Mouse (Mus musculus) stomach, embryonic 16.5 days (tissue): ENCODE data around the gene Lin28a. TPM values are rescaled to one million over a fixed set of nuclear protein-coding genes. Genes with fewer than 3 reads are reported as not detected.
"Not testable (repeated sequence)": the region's sequence is repeated elsewhere in the genome, so short reads cannot be mapped to it uniquely, and the experiment has no call there.

Source experiments
- ATAC-seq: fragments of 200-750 bp; cut with Nextera tagmentation; 2 replicates; pipeline ENCODE4 v1.8.0; 2017; ENCODE audit warnings: moderate number of reproducible peaks, moderate TSS enrichment; ENCODE audit not compliant: insufficient read depth, low FRiP score
- H3K27ac ChIP-seq: fragments of 300-500 bp; sonication (generic); 2 replicates; pipeline ENCODE4 v1.5.1; 2014; ENCODE audit warnings: low read length
- H3K27me3 ChIP-seq: fragments of 300-500 bp; sonication (generic); 2 replicates; pipeline ENCODE4 v1.6.1; 2014; ENCODE audit warnings: low read length, control low read depth, mixed read lengths; ENCODE audit not compliant: control insufficient read depth, insufficient read depth
- H3K36me3 ChIP-seq: fragments of 300-500 bp; sonication (generic); 2 replicates; pipeline ENCODE4 v1.6.1; 2014; ENCODE audit warnings: low read length; ENCODE audit not compliant: control insufficient read depth, insufficient read depth
- H3K4me1 ChIP-seq: fragments of 300-500 bp; sonication (generic); 2 replicates; pipeline ENCODE4 v1.6.1; 2014; ENCODE audit warnings: low read length, control low read depth, mixed read lengths; ENCODE audit not compliant: control insufficient read depth, insufficient read depth
- H3K4me2 ChIP-seq: fragments of 300-500 bp; sonication (generic); 2 replicates; pipeline ENCODE4 v1.6.1; 2014; ENCODE audit warnings: low read depth, low read length, mixed read lengths
- H3K4me3 ChIP-seq: fragments of 300-500 bp; sonication (generic); replicated peaks from 2 replicates; pipeline ENCODE4 v1.5.1; 2014; ENCODE audit warnings: mild to moderate bottlenecking, low read length
- H3K9ac ChIP-seq: fragments of 300-500 bp; sonication (generic); 2 replicates; pipeline ENCODE4 v1.6.1; 2014; ENCODE audit warnings: low read length
- H3K9me3 ChIP-seq: fragments of 300-500 bp; sonication (generic); replicated peaks from 2 replicates; pipeline ENCODE4 v1.6.1; 2016; ENCODE audit warnings: low read length, control low read depth; ENCODE audit not compliant: control insufficient read depth
- WGBS: fragments of 180-500 bp; shearing (Covaris S2); extraction: QIAGEN DNeasy Blood & Tissue Kit; methylation state at CpG from one replicate; pipeline ENCODE4 v1.1.7; 2014; 5-methylcytosine and 5-hydroxymethylcytosine counted together
- polyA plus RNA-seq: library from polyadenylated mRNA; unstranded; fragments of >200 nt; fragmentation: Nextera tagmentation; extraction: Ambion mirVana; gene quantifications from 2 replicates; pipeline ENCODE4 v1.2.1, GENCODE M21; 2015

Lin28a gene
- polyA plus RNA-seq, 1 experiment from 2014 or later, result 0.13 TPM

DNA sequence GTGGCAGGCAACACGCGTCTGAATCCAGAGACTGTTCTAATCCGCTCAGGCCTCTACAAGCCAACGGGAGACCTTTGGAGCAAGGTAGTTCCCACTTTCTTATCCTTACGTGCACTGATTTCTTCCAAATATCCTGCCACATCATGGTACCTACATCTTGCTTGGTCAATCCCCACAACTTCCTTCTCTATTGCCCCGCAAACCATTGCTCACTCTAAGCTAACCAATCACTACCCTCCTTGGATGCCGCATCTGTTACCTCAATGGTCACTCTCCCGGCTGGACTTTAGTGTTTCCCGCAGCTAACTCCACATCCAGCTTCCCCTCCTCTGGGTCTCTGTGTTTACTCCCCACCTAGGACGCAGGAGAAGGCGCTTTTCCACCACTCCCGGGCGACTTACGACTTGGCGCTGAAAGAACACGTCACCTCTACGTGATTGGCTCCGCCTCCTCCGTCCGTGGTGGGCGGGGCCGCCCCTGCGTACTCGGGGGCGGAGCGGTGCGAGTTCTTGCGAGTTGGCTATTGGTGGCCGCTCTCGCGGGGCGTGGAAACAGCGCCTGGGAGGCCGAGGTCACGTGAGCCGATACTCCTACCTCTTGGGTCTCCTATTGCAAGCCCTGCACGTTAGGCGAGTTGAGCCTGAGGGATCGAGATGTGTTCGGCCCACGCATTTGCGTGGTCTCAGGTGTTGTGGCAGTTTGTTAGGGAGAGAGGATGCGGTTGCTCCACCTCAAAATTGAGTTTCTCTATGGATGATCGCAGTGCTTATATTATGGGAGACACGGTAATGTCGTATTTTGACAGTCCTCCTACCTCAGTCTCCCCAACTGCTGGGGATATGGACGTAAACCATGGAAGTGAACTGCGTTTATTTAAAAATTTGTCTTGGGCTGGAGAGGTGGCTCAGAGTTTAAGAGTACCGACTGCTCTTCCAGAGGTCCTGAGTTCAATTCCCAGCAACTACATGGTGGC is 17.9 kb downstream of the Lin28a start, which contains the start of gene Dhdds:
Gene Dhdds (minus strand): TSS at position 453 of the 973 bp plus-strand sequence.
- peak; percentile 99 for ATAC-seq
- Histone ChIP-seq H3K27me3 (no peaks in the 10 kb centered on the region), H3K9ac (peak within 1 kb of the TSS; percentile 85), H3K4me3 (peak within 1 kb of the TSS; percentile 89), H3K27ac (peak within 1 kb of the TSS; percentile 58), H3K4me1 (peaks cover 3% of the 10 kb centered on the region; the same call in 1 of the 2 replicates), H3K4me2 (peak within 1 kb of the TSS; percentile 92), H3K36me3 (peaks cover 8% of the 10 kb centered on the region; the same call in 1 of the 2 replicates), H3K9me3 (no peaks in the 10 kb centered on the region)
- WGBS, result under 1% methylated on average over 49 of the region's 49 CpGs

DNA sequence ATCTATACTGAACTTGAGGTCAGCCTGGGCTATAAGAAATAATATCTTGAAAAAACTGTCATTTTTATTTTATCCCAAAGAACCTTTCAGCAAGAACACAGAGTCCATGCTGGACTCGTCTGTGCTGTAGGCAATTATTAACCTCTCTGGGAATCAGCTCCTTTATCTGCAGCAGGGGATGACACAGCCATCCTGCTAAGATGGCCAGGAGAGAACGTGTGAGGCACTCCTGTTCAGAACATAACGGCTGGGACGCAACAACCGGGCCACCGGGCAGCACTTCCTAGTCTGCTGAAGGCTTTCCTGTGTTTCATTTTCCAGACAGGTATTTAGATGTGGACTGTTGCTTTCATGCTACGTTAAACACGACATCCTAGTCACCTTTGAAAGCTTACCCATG is 23.9 kb downstream of the Lin28a start:
- WGBS, result 83% methylated on average over 8 of the region's 8 CpGs
- no peaks in the 10 kb centered on the region for H3K4me1 ChIP-seq
- H3K36me3 ChIP-seq, result peaks cover 14% of the 10 kb centered on the region; the same call in 1 of the 2 replicates
- no peak overlapping the region for H3K9ac ChIP-seq
- ATAC-seq, result no peak
- H3K4me3 ChIP-seq, result no peak overlapping the region
- H3K27ac ChIP-seq, result no peak overlapping the region
- no peaks in the 10 kb centered on the region for H3K27me3 ChIP-seq
- no peaks in the 10 kb centered on the region for H3K9me3 ChIP-seq
- H3K4me2 ChIP-seq, result no peak overlapping the region

DNA sequence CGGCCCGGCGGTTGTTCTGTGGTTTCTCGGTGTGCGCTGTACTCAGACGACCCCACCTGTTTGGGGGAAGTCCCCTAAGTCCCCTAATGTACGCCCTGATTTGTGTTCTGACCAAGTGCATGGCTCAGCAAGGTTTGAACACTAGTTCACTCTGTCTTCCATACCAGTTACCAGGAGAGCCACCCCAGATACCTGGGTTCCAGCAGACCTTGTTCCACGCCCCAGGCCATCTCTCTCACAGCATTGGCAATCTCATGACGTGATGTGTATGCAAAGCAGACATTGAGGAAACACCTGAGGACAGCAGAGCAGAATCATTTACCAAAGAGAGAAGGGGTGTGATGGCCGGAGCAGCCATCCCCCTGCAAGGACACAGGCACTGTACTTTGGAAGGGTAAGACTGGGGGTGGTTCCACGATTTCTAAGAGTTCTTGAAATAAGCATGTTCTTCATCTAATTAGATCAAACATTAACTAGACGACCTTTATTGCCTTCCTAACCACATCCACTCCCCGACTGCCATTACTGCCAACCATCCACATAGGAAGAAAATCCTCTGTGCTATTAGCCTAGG is 27.5 kb downstream of the Lin28a start:
- ATAC-seq, result no peak
- H3K36me3 ChIP-seq, result peaks cover 11% of the 10 kb centered on the region

DNA sequence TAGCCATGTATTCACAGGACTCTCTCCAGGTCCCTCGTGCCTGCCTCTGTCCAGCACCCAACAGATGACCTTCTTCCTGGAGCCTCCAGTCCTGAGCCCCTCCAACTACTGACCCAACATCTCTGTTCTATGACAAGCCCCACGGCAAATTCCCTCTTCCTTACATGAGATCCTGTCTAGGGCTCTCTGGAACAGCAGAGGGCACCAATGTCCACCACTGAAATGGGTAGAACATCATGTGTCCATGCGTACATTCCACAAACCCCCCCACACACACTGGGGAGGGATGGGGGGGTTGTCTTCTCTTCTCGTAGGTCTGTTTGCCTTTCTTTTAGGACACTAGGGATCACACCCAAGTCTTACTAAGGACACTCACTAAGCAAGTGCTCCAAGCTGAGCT is 28.6 kb downstream of the Lin28a start:
- no peak overlapping the region for H3K4me3 ChIP-seq
- 58% methylated on average over 4 of the region's 4 CpGs for WGBS
- H3K27ac ChIP-seq, result no peak overlapping the region
- H3K9ac ChIP-seq, result no peak overlapping the region
- no peaks in the 10 kb centered on the region for H3K27me3 ChIP-seq
- H3K4me2 ChIP-seq, result no peak overlapping the region
- no peaks in the 10 kb centered on the region for H3K9me3 ChIP-seq
- ATAC-seq, result no peak
- no peaks in the 10 kb centered on the region for H3K4me1 ChIP-seq
- peaks cover 10% of the 10 kb centered on the region for H3K36me3 ChIP-seq

More for the DNA sequence above, 27.5 kb downstream of the Lin28a start:
- H3K9me3 ChIP-seq, result no peaks in the 10 kb centered on the region
- no peak overlapping the region for H3K4me3 ChIP-seq
- no peak overlapping the region for H3K9ac ChIP-seq
- no peak overlapping the region for H3K27ac ChIP-seq
- H3K4me2 ChIP-seq, result no peak overlapping the region
- H3K27me3 ChIP-seq, result no peaks in the 10 kb centered on the region
- no peaks in the 10 kb centered on the region for H3K4me1 ChIP-seq
- 82% methylated on average over 13 of the region's 13 CpGs for WGBS

DNA sequence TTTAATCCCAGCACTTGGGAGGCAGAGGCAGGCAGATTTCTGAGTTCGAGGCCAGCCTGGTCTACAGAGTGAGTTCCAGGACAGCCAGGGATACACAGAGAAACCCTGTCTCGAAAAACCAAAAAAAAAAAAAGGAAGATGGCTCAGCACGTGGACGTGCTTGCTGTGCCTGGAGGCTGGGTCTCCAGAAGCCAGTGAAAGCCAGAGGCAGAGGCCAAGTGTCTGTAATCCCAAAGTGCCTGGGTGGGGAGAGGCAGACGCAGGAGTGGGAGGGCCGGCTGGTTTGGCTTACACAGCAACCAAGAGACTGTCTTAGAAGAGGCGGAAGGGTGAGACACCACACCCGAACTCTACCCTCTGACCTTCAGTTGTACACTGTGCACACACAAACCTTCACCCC is 30.4 kb downstream of the Lin28a start:
- not testable (repeated sequence) for H3K27me3 ChIP-seq, H3K4me1 ChIP-seq, H3K4me2 ChIP-seq, H3K9me3 ChIP-seq, H3K4me3 ChIP-seq, H3K9ac ChIP-seq, H3K27ac ChIP-seq, ATAC-seq
- H3K36me3 ChIP-seq, result peaks cover 10% of the 10 kb centered on the region
- WGBS, result 90% methylated on average over 8 of the region's 8 CpGs

DNA sequence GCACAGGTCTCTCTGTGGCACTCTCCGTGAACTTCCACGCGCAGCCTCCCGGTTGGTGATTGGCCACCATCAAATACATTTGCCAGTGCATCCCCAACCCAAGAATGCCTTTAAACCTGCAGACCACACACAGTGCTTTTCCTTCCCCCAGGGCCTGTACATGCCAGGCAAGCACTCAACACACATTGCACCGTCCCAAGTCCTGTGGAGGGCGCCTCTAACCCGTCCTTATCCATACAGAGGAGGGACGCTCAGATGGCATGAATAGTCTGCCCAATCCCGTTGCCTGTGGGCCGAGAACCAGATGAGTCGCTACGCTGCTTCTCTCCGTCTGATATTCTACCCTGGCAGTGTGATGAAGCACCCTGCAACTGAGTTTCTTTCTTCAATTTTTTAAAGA is 35.7 kb downstream of the Lin28a start:
- Histone ChIP-seq H3K4me3 (no peak overlapping the region), H3K4me2 (no peak overlapping the region), H3K9ac (no peak overlapping the region), H3K4me1 (no peaks in the 10 kb centered on the region), H3K27ac (no peak overlapping the region), H3K36me3 (peaks cover 7% of the 10 kb centered on the region), H3K27me3 (no peaks in the 10 kb centered on the region), H3K9me3 (no peaks in the 10 kb centered on the region)
- WGBS, result 88% methylated on average over 13 of the region's 13 CpGs
- ATAC-seq, result no peak

DNA sequence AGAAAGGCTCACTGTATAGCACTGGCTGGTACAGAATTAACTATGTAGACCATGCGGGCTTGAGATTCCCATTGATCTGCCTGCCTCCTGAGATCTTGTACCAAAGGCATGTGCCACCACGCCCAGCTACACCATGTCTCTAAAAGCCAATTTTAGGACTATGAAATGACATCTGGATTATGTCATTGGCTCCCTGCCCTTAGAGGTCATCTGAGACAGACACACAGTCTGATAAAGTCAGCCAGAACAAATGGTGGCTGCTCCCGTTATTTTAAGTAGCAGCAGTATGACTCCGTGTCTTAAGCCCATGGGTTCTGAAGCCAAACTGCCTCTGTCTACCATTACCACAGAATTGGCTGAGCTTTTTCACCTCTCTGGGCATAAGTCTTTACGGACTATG is 38.1 kb downstream of the Lin28a start:
- no peaks in the 10 kb centered on the region for H3K27me3 ChIP-seq
- WGBS, result 80% methylated on average over 5 of the region's 5 CpGs
- H3K36me3 ChIP-seq, result peaks cover 3% of the 10 kb centered on the region; the same call in 1 of the 2 replicates
- no peak overlapping the region for H3K27ac ChIP-seq
- ATAC-seq, result no peak
- H3K9me3 ChIP-seq, result no peaks in the 10 kb centered on the region
- H3K4me2 ChIP-seq, result no peak overlapping the region
- no peaks in the 10 kb centered on the region for H3K4me1 ChIP-seq
- H3K4me3 ChIP-seq, result no peak overlapping the region
- no peak overlapping the region for H3K9ac ChIP-seq

DNA sequence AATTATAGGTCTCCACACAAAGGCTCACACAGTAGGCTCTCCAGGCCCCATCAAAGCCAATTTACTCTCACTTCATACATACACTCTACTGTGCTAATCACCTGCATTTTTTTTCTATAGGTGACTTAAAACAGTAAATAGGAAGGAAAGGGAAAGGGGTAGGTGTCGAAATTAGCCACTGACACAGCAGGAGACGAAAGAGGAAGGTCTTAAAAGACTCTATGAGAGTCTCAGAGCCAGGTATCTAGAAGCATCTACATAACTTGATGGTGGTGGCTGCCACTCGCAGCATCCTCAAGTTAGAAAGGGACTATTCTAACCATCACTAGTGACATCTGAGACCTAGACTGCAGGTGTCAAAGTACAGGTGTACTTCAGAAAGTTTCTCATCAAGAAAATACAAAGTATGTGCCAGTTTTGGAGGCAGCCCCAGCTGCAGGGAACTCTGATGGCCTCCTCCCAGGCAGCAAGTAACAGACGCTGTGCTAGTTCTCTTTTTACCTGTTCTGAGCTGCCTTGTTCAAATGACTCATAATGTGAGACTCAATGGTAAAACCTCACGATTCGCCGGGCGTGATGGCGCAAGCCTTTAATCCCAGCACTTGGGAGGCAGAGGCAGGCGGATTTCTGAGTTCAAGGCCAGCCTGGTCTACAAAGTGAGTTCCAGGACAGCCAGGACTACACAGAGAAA is 40.5 kb downstream of the Lin28a start:
- no peak overlapping the region for H3K4me3 ChIP-seq
- H3K36me3 ChIP-seq, result peaks cover 3% of the 10 kb centered on the region; the same call in 1 of the 2 replicates
- H3K27me3 ChIP-seq, result no peaks in the 10 kb centered on the region
- no peak overlapping the region for H3K27ac ChIP-seq
- 92% methylated on average over 10 of the region's 10 CpGs for WGBS
- ATAC-seq, result no peak
- H3K9me3 ChIP-seq, result no peaks in the 10 kb centered on the region
- H3K4me1 ChIP-seq, result no peaks in the 10 kb centered on the region
- H3K4me2 ChIP-seq, result no peak overlapping the region
- H3K9ac ChIP-seq, result no peak overlapping the region
